Mouse (Mus musculus) myocyte (in vitro differentiated cells): Measurements from ENCODE around the gene Hoxc6. TPM values are rescaled to one million over a fixed set of nuclear protein-coding genes. Genes with fewer than 3 reads are reported as not detected.

Source experiments
- H3K27me3 ChIP-seq: one replicate; pipeline ENCODE4 v1.6.1; 2011; ENCODE audit not compliant: control insufficient read depth, insufficient read depth, insufficient read length
- H3K36me3 ChIP-seq: one replicate; pipeline ENCODE4 v1.6.1; 2011; ENCODE audit not compliant: control insufficient read depth, insufficient read depth
- H3K4me2 ChIP-seq: one replicate; pipeline ENCODE4 v1.6.1; 2011; ENCODE audit warnings: low read depth, control low read depth
- H3K4me3 ChIP-seq: one replicate; pipeline ENCODE4 v1.5.1; 2011; ENCODE audit warnings: mild to moderate bottlenecking, control low read depth, moderate library complexity
- H3K79me2 ChIP-seq: one replicate; pipeline ENCODE4 v1.6.1; 2011; ENCODE audit not compliant: control insufficient read depth, insufficient read depth
- H3ac ChIP-seq: one replicate; pipeline ENCODE4 v1.6.1; 2011; ENCODE audit not compliant: control insufficient read depth, insufficient read length
- CEBPB ChIP-seq: IDR thresholded peaks from 2 replicates; pipeline ENCODE4 v1.6.1; 2011; ENCODE audit warnings: mild to moderate bottlenecking, moderate library complexity; ENCODE audit not compliant: poor library complexity, insufficient read depth, severe bottlenecking
- E2F4 ChIP-seq: IDR thresholded peaks from one replicate; pipeline ENCODE4 v1.6.1; 2011; ENCODE audit warnings: mild to moderate bottlenecking, control low read depth, moderate library complexity; ENCODE audit not compliant: insufficient read depth
- MAX ChIP-seq: IDR thresholded peaks from one replicate; pipeline ENCODE4 v1.6.1; 2011; ENCODE audit warnings: low read depth, mild to moderate bottlenecking, control low read depth
- MYOD1 ChIP-seq, 3 experiments: IDR thresholded peaks; one replicate each; pipeline ENCODE4 v1.6.1; 2011; ENCODE audit warnings: control low read depth in 2 of 3, low read depth in 2 of 3, mild to moderate bottlenecking in 2 of 3, moderate library complexity in 1 of 3; ENCODE audit not compliant: insufficient read length in 2 of 3, control insufficient read depth in 1 of 3
- MYOG ChIP-seq, 3 experiments: IDR thresholded peaks; one replicate each; pipeline ENCODE4 v1.6.1; 2011; ENCODE audit warnings: control low read depth in 2 of 3, low read depth in 2 of 3, mild to moderate bottlenecking in 2 of 3; ENCODE audit not compliant: insufficient read length in 2 of 3, control insufficient read depth in 1 of 3, insufficient read depth in 1 of 3
- POLR2A ChIP-seq: IDR thresholded peaks from one replicate; pipeline ENCODE4 v1.6.1; 2011; ENCODE audit warnings: low read depth, mild to moderate bottlenecking, control low read depth, moderate library complexity; ENCODE audit not compliant: insufficient read length
- POLR2AphosphoS2 ChIP-seq: IDR thresholded peaks from one replicate; pipeline ENCODE4 v1.6.1; 2011; ENCODE audit warnings: low read depth, control low read depth; ENCODE audit not compliant: insufficient read length
- REST ChIP-seq: IDR thresholded peaks from one replicate; pipeline ENCODE4 v1.6.1; 2011; ENCODE audit warnings: mild to moderate bottlenecking, control low read depth, moderate library complexity; ENCODE audit not compliant: insufficient read depth, insufficient read length
- SRF ChIP-seq: IDR thresholded peaks from one replicate; pipeline ENCODE4 v1.6.1; 2011; ENCODE audit warnings: low read depth; ENCODE audit not compliant: control insufficient read depth, insufficient read length
- TCF12 ChIP-seq: IDR thresholded peaks from one replicate; pipeline ENCODE4 v1.6.1; 2011; ENCODE audit warnings: mild to moderate bottlenecking, control low read depth; ENCODE audit not compliant: poor library complexity, insufficient read depth, severe bottlenecking
- TCF3 ChIP-seq: IDR thresholded peaks from one replicate; pipeline ENCODE4 v1.6.1; 2011; ENCODE audit warnings: low read depth, control low read depth; ENCODE audit not compliant: insufficient read length
- USF1 ChIP-seq: IDR thresholded peaks from one replicate; pipeline ENCODE4 v1.6.1; 2011; ENCODE audit warnings: low read depth, mild to moderate bottlenecking, control low read depth, moderate library complexity
- polyA plus RNA-seq: library from polyadenylated mRNA; unstranded; fragments of >200 nt; fragmentation: generic; extraction: Trizol; gene quantifications from one replicate; pipeline ENCODE4 v1.2.1, GENCODE M21; 2012; ENCODE audit warnings: missing spikeins

Hoxc6 gene
- polyA plus RNA-seq, 1 experiment, result 14.0 TPM

- H3K36me3 ChIP-seq, result no peaks in the 10 kb centered on the region
- TF ChIP-seq TCF12, result no peak
- peak; percentile 50 for TF ChIP-seq POLR2A
- H3K4me3 ChIP-seq, result peak overlapping the region; percentile 85
- H3ac ChIP-seq, result peak overlapping the region; percentile 32
- H3K4me2 ChIP-seq, result peak overlapping the region; percentile 98
- peaks cover 96% of the 10 kb centered on the region for H3K79me2 ChIP-seq
- H3K27me3 ChIP-seq, result no peaks in the 10 kb centered on the region
These were observed 30.3 kb upstream of the Hoxc6 start for GRCm38 (mm10) chr15:102967511-102968397.

- H3K4me3 ChIP-seq, result peak overlapping the region; percentile 85
- H3K4me2 ChIP-seq, result peak overlapping the region; percentile 98
- no peaks in the 10 kb centered on the region for H3K27me3 ChIP-seq
- peaks cover 97% of the 10 kb centered on the region for H3K79me2 ChIP-seq
- no peak overlapping the region for H3ac ChIP-seq
- H3K36me3 ChIP-seq, result no peaks in the 10 kb centered on the region
- TF ChIP-seq POLR2A (no peak), TCF12 (no peak), CEBPB (no peak), TCF3 (no peak), MYOD1 (IDR thresholded peaks at IDR 0.05; ENCODE audit: control insufficient read depth in 1 of 3, insufficient read length in 2 of 3, low read depth in 2 of 3) (no peak), REST (no peak), MYOG (IDR thresholded peaks at IDR 0.05; ENCODE audit: control insufficient read depth in 1 of 3, insufficient read depth in 1 of 3, insufficient read length in 2 of 3, low read depth in 2 of 3) (no peak), E2F4 (no peak), SRF (no peak), POLR2AphosphoS2 (no peak), MAX (no peak)
These were observed 28.8 kb upstream of the Hoxc6 start for GRCm38 (mm10) chr15:102969296-102969695.

- H3ac ChIP-seq, result no peak overlapping the region
- H3K27me3 ChIP-seq, result no peaks in the 10 kb centered on the region
- H3K36me3 ChIP-seq, result no peaks in the 10 kb centered on the region
- TF ChIP-seq POLR2AphosphoS2, result no peak
- no peak for TF ChIP-seq CEBPB
- TF ChIP-seq TCF3, result no peak
- no peak for TF ChIP-seq MAX
- no peak for TF ChIP-seq USF1
- no peak for TF ChIP-seq MYOD1 (IDR thresholded peaks at IDR 0.05; ENCODE audit: control insufficient read depth in 1 of 3, insufficient read length in 2 of 3, low read depth in 2 of 3)
- TF ChIP-seq MYOG (IDR thresholded peaks at IDR 0.05; ENCODE audit: control insufficient read depth in 1 of 3, insufficient read depth in 1 of 3, insufficient read length in 2 of 3, low read depth in 2 of 3), result no peak
- H3K4me3 ChIP-seq, result peak overlapping the region; percentile 21
- H3K4me2 ChIP-seq, result peak overlapping the region; percentile 98
- peaks cover 98% of the 10 kb centered on the region for H3K79me2 ChIP-seq
These were observed 27.3 kb upstream of the Hoxc6 start for GRCm38 (mm10) chr15:102970740-102971139.

GRCm38 (mm10) chr15:102972254-102972653 lies 25.8 kb upstream of the Hoxc6 start:
- TF ChIP-seq POLR2AphosphoS2 (peak; percentile 36), CEBPB (no peak)
- Histone ChIP-seq H3K4me2 (peak overlapping the region; percentile 98), H3K4me3 (peak overlapping the region; percentile 21), H3ac (peak overlapping the region; percentile 3), H3K79me2 (peaks cover 100% of the 10 kb centered on the region), H3K36me3 (no peaks in the 10 kb centered on the region), H3K27me3 (no peaks in the 10 kb centered on the region)

GRCm38 (mm10) chr15:102972753-102973152 lies 25.3 kb upstream of the Hoxc6 start:
- H3K79me2 ChIP-seq, result peaks cover 100% of the 10 kb centered on the region
- H3ac ChIP-seq, result peak overlapping the region; percentile 3
- no peaks in the 10 kb centered on the region for H3K36me3 ChIP-seq
- H3K27me3 ChIP-seq, result no peaks in the 10 kb centered on the region
- peak overlapping the region; percentile 98 for H3K4me2 ChIP-seq
- H3K4me3 ChIP-seq, result peak overlapping the region; percentile 21
- no peak for TF ChIP-seq TCF12
- TF ChIP-seq SRF, result no peak
- TF ChIP-seq POLR2AphosphoS2, result no peak
- TF ChIP-seq USF1, result no peak
- no peak for TF ChIP-seq TCF3
- TF ChIP-seq E2F4, result no peak
- no peak for TF ChIP-seq MYOD1 (IDR thresholded peaks at IDR 0.05; ENCODE audit: control insufficient read depth in 1 of 3, insufficient read length in 2 of 3, low read depth in 2 of 3)
- TF ChIP-seq REST, result no peak
- TF ChIP-seq POLR2A, result no peak
- TF ChIP-seq MYOG (IDR thresholded peaks at IDR 0.05; ENCODE audit: control insufficient read depth in 1 of 3, insufficient read depth in 1 of 3, insufficient read length in 2 of 3, low read depth in 2 of 3), result no peak
- no peak for TF ChIP-seq MAX
- no peak for TF ChIP-seq CEBPB
